Mouse (Mus musculus): ENCODE data around the gene Iqgap2.
A peak's percentile ranks its signal among the peaks of the same experiment; 100 is the strongest.

The Iqgap2 gene

GRCm38 (mm10) chr13:95697874-95698273, 193.8 kb downstream of the Iqgap2 start:
- DNase-seq: no peak

- DNase-seq: peak; percentile 11
These were observed 195.0 kb downstream of the Iqgap2 start, which contains the start of gene F2rl2 for GRCm38 (mm10) chr13:95696654-95697163. F2rl2 (plus strand) TSS chr13:95696853.

GRCm38 (mm10) chr13:95696120-95696653, 195.5 kb downstream of the Iqgap2 start:
- no peak for DNase-seq

GRCm38 (mm10) chr13:95692201-95692600, 199.5 kb downstream of the Iqgap2 start:
- DNase-seq: no peak

GRCm38 (mm10) chr13:95688576-95688975, 203.1 kb downstream of the Iqgap2 start:
- no peak for DNase-seq

GRCm38 (mm10) chr13:95685736-95686135, 206.0 kb downstream of the Iqgap2 start:
- DNase-seq: peak; percentile 45

- no peak for DNase-seq
These were observed 207.0 kb downstream of the Iqgap2 start for GRCm38 (mm10) chr13:95684656-95685244.

- DNase-seq: no peak
These were observed 212.2 kb downstream of the Iqgap2 start for GRCm38 (mm10) chr13:95679491-95679941.

- DNase-seq: no peak
These were observed 212.6 kb downstream of the Iqgap2 start for GRCm38 (mm10) chr13:95679078-95679477.

- no peak for DNase-seq
These were observed 219.3 kb downstream of the Iqgap2 start for GRCm38 (mm10) chr13:95672372-95672771.

GRCm38 (mm10) chr13:95671108-95671897, 220.4 kb downstream of the Iqgap2 start:
- DNase-seq: no peak

GRCm38 (mm10) chr13:95670534-95670933, 221.2 kb downstream of the Iqgap2 start:
- DNase-seq: no peak

- no peak for DNase-seq
These were observed 224.5 kb downstream of the Iqgap2 start for GRCm38 (mm10) chr13:95667260-95667659.

- DNase-seq: no peak
These were observed 225.9 kb downstream of the Iqgap2 start for GRCm38 (mm10) chr13:95665644-95666356.

GRCm38 (mm10) chr13:95663834-95664233, 227.9 kb downstream of the Iqgap2 start:
- DNase-seq: no peak

GRCm38 (mm10) chr13:95659432-95659831, 232.3 kb downstream of the Iqgap2 start:
- no peak for DNase-seq

- no peak for DNase-seq
These were observed 234.6 kb downstream of the Iqgap2 start for GRCm38 (mm10) chr13:95657171-95657570.

GRCm38 (mm10) chr13:95655284-95655683, 236.4 kb downstream of the Iqgap2 start:
- DNase-seq: no peak

- DNase-seq: no peak
These were observed 238.0 kb downstream of the Iqgap2 start for GRCm38 (mm10) chr13:95653696-95654095.

- no peak for DNase-seq
These were observed 239.7 kb downstream of the Iqgap2 start for GRCm38 (mm10) chr13:95651870-95652668.

GRCm38 (mm10) chr13:95649941-95650340, 241.8 kb downstream of the Iqgap2 start:
- DNase-seq: no peak

GRCm38 (mm10) chr13:95647248-95647647, 244.5 kb downstream of the Iqgap2 start:
- DNase-seq: no peak
